Mouse (Mus musculus) embryonic facial prominence, embryonic 13.5 days (tissue): ENCODE data around the gene Uimc1. TPM values are rescaled to one million over a fixed set of nuclear protein-coding genes. Genes with fewer than 3 reads are reported as not detected.
"Not testable (repeated sequence)": the region's sequence is repeated elsewhere in the genome, so short reads cannot be mapped to it uniquely, and the experiment has no call there.

ENCODE experiments used
- ATAC-seq: fragments of 200-750 bp; cut with Nextera tagmentation; 2 replicates; pipeline ENCODE4 v1.8.0; 2017; ENCODE audit warnings: low read depth; ENCODE audit not compliant: insufficient number of reproducible peaks, insufficient read depth, low FRiP score, low TSS enrichment
- H3K27ac ChIP-seq: fragments of 300-500 bp; sonication (generic); 2 replicates; pipeline ENCODE4 v1.5.1; 2015; ENCODE audit warnings: moderate library complexity, mild to moderate bottlenecking, inconsistent platforms
- H3K27me3 ChIP-seq: fragments of 300-500 bp; sonication (generic); 2 replicates; pipeline ENCODE4 v1.6.1; 2015; ENCODE audit warnings: mild to moderate bottlenecking, inconsistent platforms
- H3K36me3 ChIP-seq: fragments of 300-500 bp; sonication (generic); 2 replicates; pipeline ENCODE4 v1.6.1; 2015; ENCODE audit warnings: mild to moderate bottlenecking, inconsistent platforms
- H3K4me1 ChIP-seq: fragments of 300-500 bp; sonication (generic); 2 replicates; pipeline ENCODE4 v1.6.1; 2015; ENCODE audit warnings: inconsistent platforms
- H3K4me2 ChIP-seq: fragments of 300-500 bp; sonication (generic); 2 replicates; pipeline ENCODE4 v1.6.1; 2015; ENCODE audit warnings: moderate library complexity, mild to moderate bottlenecking, inconsistent platforms
- H3K4me3 ChIP-seq: fragments of 300-500 bp; sonication (generic); 2 replicates; pipeline ENCODE4 v1.5.1; 2015; ENCODE audit warnings: mild to moderate bottlenecking, inconsistent platforms
- H3K9ac ChIP-seq: fragments of 300-500 bp; sonication (generic); 2 replicates; pipeline ENCODE4 v1.6.1; 2015; ENCODE audit warnings: mild to moderate bottlenecking, inconsistent platforms
- H3K9me3 ChIP-seq: fragments of 300-500 bp; sonication (generic); 2 replicates; pipeline ENCODE4 v1.6.1; 2016; ENCODE audit warnings: inconsistent platforms
- WGBS: fragments of 180-500 bp; shearing (Covaris S2); methylation state at CpG from one replicate; pipeline ENCODE4 v1.1.7; 2015; ENCODE audit warnings: mixed read lengths; 5-methylcytosine and 5-hydroxymethylcytosine counted together
- polyA plus RNA-seq: library from polyadenylated mRNA; unstranded; fragments of >200 nt; fragmentation: Nextera tagmentation; extraction: Ambion mirVana; gene quantifications from 2 replicates; pipeline ENCODE4 v1.2.1, GENCODE M21; 2015

Gene Uimc1
- polyA plus RNA-seq, 1 experiment from 2014 or later, result 25.4 TPM

DNA sequence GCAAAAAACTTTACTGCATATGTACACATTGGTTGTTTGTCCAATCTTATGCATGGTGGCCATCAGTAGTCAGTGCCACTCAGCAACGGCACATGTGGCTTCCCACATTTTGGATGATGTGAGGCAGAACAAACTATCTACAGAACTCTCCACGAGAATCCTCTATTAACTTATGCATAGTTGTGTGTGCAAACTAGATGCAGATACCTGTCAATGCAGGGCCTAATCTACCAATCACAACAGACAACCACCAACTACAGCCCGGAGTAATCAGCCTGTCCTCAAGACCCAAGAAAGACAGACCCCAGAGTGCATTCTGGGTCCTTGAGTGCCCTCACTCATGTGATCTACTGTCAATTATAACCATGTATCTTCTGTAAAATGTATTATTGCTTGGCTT is 2.3 kb upstream of the Uimc1 start:
- no peak overlapping the region for H3K4me3 ChIP-seq
- H3K9ac ChIP-seq, result no peak overlapping the region
- H3K4me1 ChIP-seq, result peaks cover 19% of the 10 kb centered on the region
- H3K27ac ChIP-seq, result no peak overlapping the region
- ATAC-seq, result no peak
- H3K27me3 ChIP-seq, result no peaks in the 10 kb centered on the region
- H3K36me3 ChIP-seq, result 0 out of 2 replicates have a peak, but pooled peaks cover under 1% of the 10 kb centered on the region
- 92% methylated on average over 3 of the region's 3 CpGs for WGBS
- no peak overlapping the region for H3K4me2 ChIP-seq
- no peaks in the 10 kb centered on the region for H3K9me3 ChIP-seq

DNA sequence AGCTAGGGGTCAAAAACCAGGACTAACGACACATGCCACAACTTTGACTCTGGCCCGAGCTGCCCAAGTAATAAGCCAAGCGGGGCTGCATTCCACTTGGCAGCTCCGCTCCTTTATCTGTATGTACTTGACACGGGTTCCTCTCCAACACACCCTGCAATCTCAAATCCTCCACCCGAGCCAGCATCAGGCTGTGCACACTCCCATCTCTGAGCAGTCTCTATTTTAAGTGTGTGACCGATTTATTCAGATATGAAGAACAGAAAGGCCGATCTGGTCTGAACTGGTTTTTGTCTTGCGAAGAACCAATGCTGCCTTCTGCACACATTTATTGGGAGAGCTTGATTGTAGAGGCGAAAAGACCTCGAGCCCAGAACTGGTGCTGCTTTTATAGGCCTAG is 1.5 kb upstream of the Uimc1 start:
- no peak for ATAC-seq
- no peaks in the 10 kb centered on the region for H3K27me3 ChIP-seq
- no peak overlapping the region for H3K9ac ChIP-seq
- H3K4me3 ChIP-seq, result no peak overlapping the region
- peaks cover 14% of the 10 kb centered on the region for H3K4me1 ChIP-seq
- 94% methylated on average over 11 of the region's 11 CpGs for WGBS
- H3K27ac ChIP-seq, result no peak overlapping the region
- H3K9me3 ChIP-seq, result no peaks in the 10 kb centered on the region
- H3K36me3 ChIP-seq, result no peaks in the 10 kb centered on the region
- H3K4me2 ChIP-seq, result no peak overlapping the region

DNA sequence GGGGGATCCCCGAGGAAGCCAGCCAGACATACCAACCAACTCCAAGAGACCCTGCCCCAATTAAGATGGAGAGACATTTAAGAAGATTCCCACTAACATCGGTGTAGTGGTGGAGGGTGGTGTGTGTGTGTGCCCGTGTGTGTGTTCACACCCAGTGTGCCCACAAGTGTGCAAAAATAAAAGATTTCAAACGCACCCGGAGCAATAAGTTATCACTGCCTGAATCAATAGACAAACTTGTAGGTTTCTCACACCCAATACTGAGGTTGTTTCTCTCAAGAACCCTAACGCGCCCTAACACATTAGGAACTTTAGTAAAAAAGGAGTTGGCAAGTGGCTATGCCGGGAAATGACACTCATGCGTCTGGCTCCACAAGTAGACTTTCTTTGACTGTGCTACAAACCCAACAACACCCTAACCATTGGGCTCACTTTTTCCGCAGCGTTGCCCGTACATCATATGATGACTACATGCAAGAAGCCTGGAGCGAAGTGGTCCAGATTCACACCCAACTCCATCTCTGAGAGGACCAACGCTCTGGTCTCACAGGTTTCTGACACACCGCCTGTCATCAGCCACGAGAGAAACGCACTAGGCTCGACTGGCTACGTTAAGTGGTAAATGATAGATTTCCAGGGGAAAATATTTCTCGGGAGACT is 904 bp downstream of the Uimc1 start:
- Histone ChIP-seq H3K4me2 (peak overlapping the region; percentile 74), H3K9me3 (no peaks in the 10 kb centered on the region), H3K27ac (peak overlapping the region; percentile 95; the same call in 1 of the 2 replicates), H3K27me3 (no peaks in the 10 kb centered on the region), H3K9ac (peak overlapping the region; percentile 96), H3K36me3 (no peaks in the 10 kb centered on the region), H3K4me3 (peak overlapping the region; percentile 81), H3K4me1 (peaks cover 6% of the 10 kb centered on the region)
- ATAC-seq, result no peak
- WGBS, result 34% methylated on average over 20 of the region's 20 CpGs

DNA sequence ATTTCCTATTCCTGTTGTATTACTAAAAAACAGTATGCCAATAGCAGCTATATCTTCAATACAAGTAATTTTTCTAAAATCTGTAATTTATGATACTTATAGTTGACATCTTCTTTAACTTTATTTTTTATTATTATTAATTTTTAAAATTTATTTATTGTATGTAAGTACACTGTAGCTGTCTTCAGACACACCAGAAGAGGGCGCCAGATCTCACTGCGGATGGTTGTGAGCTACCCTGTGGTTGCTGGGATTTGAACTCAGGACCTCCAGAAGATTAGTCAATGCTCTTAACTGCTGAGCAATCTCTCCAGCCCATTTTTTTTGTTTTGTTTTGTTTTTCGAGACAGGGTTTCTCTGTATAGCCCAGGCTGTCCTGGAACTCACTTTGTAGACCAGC is 2.3 kb downstream of the Uimc1 start:
- 88% methylated on average over 3 of the region's 3 CpGs for WGBS
- H3K36me3 ChIP-seq, ATAC-seq, H3K9me3 ChIP-seq, H3K4me3 ChIP-seq, H3K27me3 ChIP-seq, H3K4me1 ChIP-seq, H3K27ac ChIP-seq, H3K9ac ChIP-seq, H3K4me2 ChIP-seq: not testable (repeated sequence)

DNA sequence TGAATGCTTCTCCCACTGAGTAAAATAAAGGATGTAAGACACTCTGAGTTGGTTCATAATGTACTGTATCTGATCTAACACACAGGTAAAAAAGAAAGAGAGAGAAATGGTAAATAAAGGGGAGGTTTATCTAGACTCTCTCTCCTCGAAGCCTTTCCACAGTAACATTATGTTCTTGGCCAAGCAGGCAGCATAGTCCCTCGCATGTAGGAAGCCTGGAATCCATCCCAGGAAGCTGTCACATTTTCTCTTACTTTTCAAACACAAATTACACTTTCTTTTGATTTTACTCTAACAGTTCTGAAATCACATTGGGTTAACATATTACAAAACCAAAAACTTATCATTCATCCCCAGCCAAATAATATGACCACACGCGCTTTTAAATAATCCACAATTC is 7.5 kb downstream of the Uimc1 start:
- H3K4me3 ChIP-seq, result no peak overlapping the region
- ATAC-seq, result no peak
- H3K9ac ChIP-seq, result no peak overlapping the region
- H3K27me3 ChIP-seq, result no peaks in the 10 kb centered on the region
- 88% methylated on average over 4 of the region's 4 CpGs for WGBS
- no peak overlapping the region for H3K27ac ChIP-seq
- no peak overlapping the region for H3K4me2 ChIP-seq
- H3K36me3 ChIP-seq, result peaks cover 14% of the 10 kb centered on the region
- H3K4me1 ChIP-seq, result no peaks in the 10 kb centered on the region
- H3K9me3 ChIP-seq, result no peaks in the 10 kb centered on the region

DNA sequence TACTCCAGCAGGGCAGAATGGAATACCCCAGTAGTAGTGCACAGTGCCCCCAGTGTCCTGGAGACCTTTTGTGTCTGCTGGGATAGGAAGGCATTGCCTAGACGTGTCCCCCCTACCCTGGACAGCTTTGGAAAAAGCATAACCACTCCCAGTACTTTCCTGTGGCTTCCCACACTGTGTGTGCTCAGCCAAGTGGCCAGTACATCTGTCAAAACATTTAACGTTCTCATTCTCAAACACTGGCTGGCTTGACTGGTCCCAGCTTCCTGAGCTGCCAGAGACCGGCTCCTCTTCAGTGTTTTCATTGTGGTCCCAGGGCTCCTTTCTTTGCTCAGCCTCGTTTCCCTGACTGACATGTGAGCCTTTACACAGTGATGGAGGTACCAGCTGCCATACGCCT is 24.5 kb downstream of the Uimc1 start:
- no peak for ATAC-seq

DNA sequence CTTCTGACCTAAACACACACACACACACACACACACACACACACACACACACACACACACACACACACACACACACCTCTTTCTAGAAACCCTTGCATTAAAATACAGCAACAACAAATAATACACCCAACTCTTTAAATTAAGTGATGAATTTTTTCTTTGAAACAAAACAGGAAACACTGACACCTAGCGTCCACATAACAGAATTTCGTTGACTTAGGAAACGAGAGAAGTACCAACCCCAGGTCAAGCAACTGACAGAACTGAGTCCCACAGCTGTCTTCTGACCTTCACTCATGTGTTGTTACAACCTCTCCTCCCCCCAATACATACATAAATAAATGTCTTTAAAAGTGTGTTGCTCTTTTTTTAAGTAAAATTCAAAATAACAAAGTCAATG is 28.8 kb downstream of the Uimc1 start:
- WGBS, result 3% methylated on average over 3 of the region's 3 CpGs

More for the DNA sequence above, 24.5 kb downstream of the Uimc1 start:
- Histone ChIP-seq H3K4me1 (no peaks in the 10 kb centered on the region), H3K27me3 (no peaks in the 10 kb centered on the region), H3K36me3 (peaks cover 22% of the 10 kb centered on the region), H3K4me3 (no peak overlapping the region), H3K27ac (no peak overlapping the region), H3K9me3 (no peaks in the 10 kb centered on the region), H3K9ac (no peak overlapping the region), H3K4me2 (no peak overlapping the region)
- 56% methylated on average over 5 of the region's 5 CpGs for WGBS

DNA sequence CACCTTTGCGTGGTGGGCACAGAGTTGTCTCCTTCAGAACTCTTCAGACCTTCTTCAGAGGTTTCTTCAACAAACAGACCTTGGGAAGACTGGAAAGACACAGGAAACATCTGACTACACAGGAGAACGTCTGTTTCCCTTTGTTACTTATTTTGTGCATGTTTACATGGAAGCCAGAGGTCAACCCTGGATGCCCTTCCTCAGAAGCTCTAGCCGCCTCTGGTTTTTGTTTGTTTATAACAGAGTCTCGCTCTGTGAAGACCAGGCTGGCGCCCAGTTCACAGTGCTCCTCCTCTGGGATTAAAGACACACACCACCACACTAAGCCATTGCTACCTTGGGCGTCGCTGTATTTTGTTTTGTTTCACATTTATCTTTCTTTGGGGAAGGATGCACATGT is 30.4 kb downstream of the Uimc1 start:
- H3K4me1 ChIP-seq, result no peaks in the 10 kb centered on the region
- no peak overlapping the region for H3K9ac ChIP-seq
- no peaks in the 10 kb centered on the region for H3K9me3 ChIP-seq
- WGBS, result 69% methylated on average over 7 of the region's 7 CpGs
- ATAC-seq, result no peak
- H3K27ac ChIP-seq, result no peak overlapping the region
- no peak overlapping the region for H3K4me3 ChIP-seq
- H3K36me3 ChIP-seq, result peaks cover 7% of the 10 kb centered on the region; the same call in 1 of the 2 replicates
- H3K27me3 ChIP-seq, result no peaks in the 10 kb centered on the region
- no peak overlapping the region for H3K4me2 ChIP-seq

More for the DNA sequence above, 28.8 kb downstream of the Uimc1 start:
- Histone ChIP-seq H3K36me3 (peaks cover 10% of the 10 kb centered on the region), H3K27ac (no peak overlapping the region), H3K4me3 (no peak overlapping the region), H3K4me2 (no peak overlapping the region), H3K27me3 (no peaks in the 10 kb centered on the region), H3K4me1 (no peaks in the 10 kb centered on the region), H3K9me3 (no peaks in the 10 kb centered on the region), H3K9ac (no peak overlapping the region)
- ATAC-seq, result no peak

DNA sequence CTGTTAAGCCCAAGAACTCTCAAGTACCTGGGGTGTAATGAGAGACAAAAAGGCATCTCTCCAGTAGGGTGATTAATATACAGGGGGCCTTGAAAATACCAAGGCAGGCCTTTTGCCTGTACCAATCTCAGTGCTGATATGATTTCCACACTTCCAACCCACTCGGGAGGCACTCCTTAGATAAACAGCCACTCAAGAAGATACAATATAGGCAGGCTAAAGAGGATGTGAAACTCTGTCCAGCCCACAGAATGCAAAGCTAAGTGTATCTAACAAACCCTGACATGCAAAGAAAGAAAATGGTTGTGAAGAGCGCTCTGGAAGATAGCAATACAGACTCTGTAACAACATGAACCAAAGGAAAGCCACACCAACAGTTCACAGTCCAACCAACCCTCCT is 36.8 kb downstream of the Uimc1 start:
- H3K9me3 ChIP-seq, result no peaks in the 10 kb centered on the region
- H3K27ac ChIP-seq, result no peak overlapping the region
- H3K4me2 ChIP-seq, result no peak overlapping the region
- H3K27me3 ChIP-seq, result no peaks in the 10 kb centered on the region
- no peak overlapping the region for H3K4me3 ChIP-seq
- 86% methylated on average over 2 of the region's 2 CpGs for WGBS
- no peak for ATAC-seq
- H3K4me1 ChIP-seq, result no peaks in the 10 kb centered on the region
- H3K36me3 ChIP-seq, result peaks cover 19% of the 10 kb centered on the region
- H3K9ac ChIP-seq, result no peak overlapping the region

DNA sequence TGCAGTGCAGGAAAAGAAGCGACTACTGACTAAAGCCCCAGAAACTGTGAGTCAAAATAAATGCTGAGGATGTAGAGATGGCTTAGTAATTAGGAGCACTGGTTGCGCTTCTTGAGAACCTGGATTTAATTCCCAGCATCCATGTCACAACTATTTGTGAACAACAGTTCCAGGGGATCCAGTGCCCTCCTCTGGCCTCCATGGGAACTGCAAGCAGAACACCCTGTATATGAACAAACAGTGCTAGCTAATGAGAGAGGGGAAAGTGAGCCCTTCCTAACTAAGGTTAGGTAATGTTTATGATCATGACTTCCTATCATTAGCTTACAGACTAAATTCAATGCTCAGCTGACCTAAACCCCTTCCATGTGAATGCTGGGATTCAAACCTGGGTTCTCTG is 42.1 kb downstream of the Uimc1 start:
- WGBS, result 92% methylated on average over 2 of the region's 2 CpGs
- Histone ChIP-seq H3K4me3 (no peak overlapping the region), H3K36me3 (peaks cover 17% of the 10 kb centered on the region), H3K4me2 (no peak overlapping the region), H3K27me3 (no peaks in the 10 kb centered on the region), H3K4me1 (no peaks in the 10 kb centered on the region), H3K9me3 (no peaks in the 10 kb centered on the region), H3K9ac (no peak overlapping the region), H3K27ac (no peak overlapping the region)
- ATAC-seq, result no peak

DNA sequence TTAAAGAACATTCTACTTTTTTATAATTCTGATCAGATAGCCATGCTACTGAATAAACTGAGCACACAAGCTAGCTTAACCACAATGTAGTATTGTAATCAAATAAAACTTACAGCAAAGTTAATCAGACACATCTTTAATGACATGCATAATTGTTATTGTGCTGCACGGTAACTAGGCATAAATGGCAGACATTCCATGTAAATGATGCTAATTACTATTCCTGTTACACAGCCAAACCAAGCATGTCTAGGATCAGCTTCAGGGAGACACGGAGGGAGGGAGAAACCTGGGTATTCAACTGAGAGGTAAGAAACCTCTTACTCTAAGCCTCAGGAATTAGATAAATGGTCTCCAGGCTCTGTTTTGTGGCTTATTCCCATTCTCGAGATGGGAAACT is 52.4 kb downstream of the Uimc1 start:
- H3K27ac ChIP-seq, result no peak overlapping the region
- H3K27me3 ChIP-seq, result no peaks in the 10 kb centered on the region
- no peak overlapping the region for H3K9ac ChIP-seq
- no peak overlapping the region for H3K4me2 ChIP-seq
- H3K4me1 ChIP-seq, result no peaks in the 10 kb centered on the region
- WGBS, result 67% methylated on average over 3 of the region's 3 CpGs
- no peaks in the 10 kb centered on the region for H3K9me3 ChIP-seq
- H3K36me3 ChIP-seq, result peaks cover 37% of the 10 kb centered on the region
- no peak overlapping the region for H3K4me3 ChIP-seq
- no peak for ATAC-seq

DNA sequence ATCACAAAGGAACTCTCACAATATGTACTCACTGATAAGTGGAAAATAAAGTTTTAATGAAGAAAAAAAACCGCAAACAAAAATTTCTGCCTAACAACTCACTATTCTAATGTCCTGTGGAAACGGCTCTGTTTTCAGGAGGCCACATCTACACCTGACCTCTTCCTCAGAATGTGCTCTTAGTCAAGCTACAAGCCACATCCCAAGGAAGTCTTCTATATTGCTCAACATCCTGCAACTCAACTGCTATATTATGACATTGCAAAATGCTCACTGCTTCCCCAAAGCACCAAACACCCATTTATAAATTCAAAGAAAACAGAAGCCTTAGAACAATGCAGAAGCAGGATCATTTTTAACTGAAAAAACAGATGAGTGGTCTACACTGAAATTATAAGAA is 60.1 kb downstream of the Uimc1 start:
- no peak overlapping the region for H3K4me3 ChIP-seq
- no peak overlapping the region for H3K9ac ChIP-seq
- no peaks in the 10 kb centered on the region for H3K27me3 ChIP-seq
- no peaks in the 10 kb centered on the region for H3K4me1 ChIP-seq
- ATAC-seq, result no peak
- peaks cover 16% of the 10 kb centered on the region for H3K36me3 ChIP-seq
- H3K9me3 ChIP-seq, result no peaks in the 10 kb centered on the region
- 97% methylated on average over 2 of the region's 2 CpGs for WGBS
- H3K27ac ChIP-seq, result no peak overlapping the region
- no peak overlapping the region for H3K4me2 ChIP-seq
